Mouse (Mus musculus) CH12.LX (cell line): ENCODE measurements at regions not wholly inside any gene's neighbourhood (a gene's known extent, or its start where the extent isn't known, plus 50 kb on each side); places are given as distances from the start of the nearest gene placed in this dataset.

Experiments
- DNase-seq: peaks from one replicate; pipeline ENCODE4 v3.0.0-alpha.2; 2013; ENCODE audit errors: extremely low read depth
- H3K27ac ChIP-seq: 2 replicates; pipeline ENCODE4 v1.5.1; 2012; ENCODE audit warnings: low read depth, mild to moderate bottlenecking, control low read depth, moderate library complexity; ENCODE audit not compliant: insufficient read depth
- H3K27me3 ChIP-seq: replicated peaks from 2 replicates; pipeline ENCODE3; 2012; ENCODE audit warnings: inconsistent platforms
- H3K36me3 ChIP-seq, 2 experiments: replicated peaks in 1 of 2; 2 replicates each; pipeline versions ENCODE3 to v1.6.1; 2012; ENCODE audit warnings: inconsistent platforms in 1 of 2, low read length in 1 of 2, mild to moderate bottlenecking in 1 of 2, mixed read lengths in 1 of 2, moderate library complexity in 1 of 2; ENCODE audit not compliant: control insufficient read depth in 1 of 2, insufficient read depth in 1 of 2
- H3K4me1 ChIP-seq, 2 experiments: 2 replicates each; pipeline ENCODE4 v1.6.1; 2012; ENCODE audit warnings: inconsistent platforms in 1 of 2, moderate library complexity in 1 of 2; ENCODE audit not compliant: insufficient read depth in 2 of 2, control insufficient read depth in 1 of 2
- H3K4me2 ChIP-seq: 2 replicates; pipeline ENCODE4 v1.6.1; 2012; ENCODE audit warnings: low read depth, mild to moderate bottlenecking, control low read depth; ENCODE audit not compliant: poor library complexity, insufficient read depth, severe bottlenecking
- H3K4me3 ChIP-seq, 3 experiments: fragments of 150-350 bp in 1 of 3; sonication (generic) in 1 of 3; replicated peaks in 1 of 3; 2 replicates each; pipeline versions ENCODE3 to v1.5.1; 2011 to 2012; ENCODE audit warnings: low read depth in 2 of 3, low read length in 2 of 3, mild to moderate bottlenecking in 2 of 3, moderate library complexity in 2 of 3, control low read depth in 1 of 3, improper control_type of control experiment in 1 of 3, inconsistent platforms in 1 of 3, mixed read lengths in 1 of 3; ENCODE audit not compliant: poor library complexity in 1 of 3
- H3K79me2 ChIP-seq: replicated peaks from 2 replicates; pipeline ENCODE4 v1.6.1; 2012; ENCODE audit warnings: mild to moderate bottlenecking, moderate library complexity; ENCODE audit not compliant: control insufficient read depth, poor library complexity, insufficient read depth, severe bottlenecking; ENCODE audit errors: extremely low read depth
- H3K9ac ChIP-seq: 2 replicates; pipeline ENCODE4 v1.6.1; 2012; ENCODE audit warnings: low read depth, mild to moderate bottlenecking, control low read depth, moderate library complexity; ENCODE audit not compliant: insufficient read depth
- H3K9me3 ChIP-seq: replicated peaks from 2 replicates; pipeline ENCODE3; 2012; ENCODE audit warnings: low read length, inconsistent platforms, mixed read lengths
- BHLHE40 ChIP-seq: IDR thresholded peaks from 2 replicates; pipeline ENCODE4 v1.6.1; 2011; ENCODE audit warnings: mild to moderate bottlenecking, low read depth, low read length, improper control_type of control experiment
- CHD1 ChIP-seq: IDR thresholded peaks from 2 replicates; pipeline ENCODE4 v1.6.1; 2012; ENCODE audit warnings: low read depth, low read length, improper control_type of control experiment, inconsistent platforms
- CHD2 ChIP-seq: IDR thresholded peaks from 2 replicates; pipeline ENCODE4 v1.6.1; 2011; ENCODE audit warnings: low read length, improper control_type of control experiment
- CTCF ChIP-seq, 2 experiments: IDR thresholded peaks in 1 of 2; conservative IDR thresholded peaks in 1 of 2; 2 replicates each; pipeline ENCODE4 v1.5.1; 2011 to 2012; ENCODE audit warnings: low read depth in 2 of 2, low read length in 2 of 2, improper control_type of control experiment in 1 of 2, inconsistent platforms in 1 of 2, mild to moderate bottlenecking in 1 of 2, moderate library complexity in 1 of 2
- E2F4 ChIP-seq: IDR thresholded peaks from 2 replicates; pipeline ENCODE4 v1.6.1; 2011; ENCODE audit warnings: low read depth, low read length, improper control_type of control experiment; ENCODE audit not compliant: insufficient replicate concordance
- ELF1 ChIP-seq: IDR thresholded peaks from 2 replicates; pipeline ENCODE4 v1.6.1; 2014; ENCODE audit warnings: low read depth, mild to moderate bottlenecking, inconsistent platforms, low read length, improper control_type of control experiment
- EP300 ChIP-seq: IDR thresholded peaks from 2 replicates; pipeline ENCODE4 v1.6.1; 2011; ENCODE audit warnings: low read length, improper control_type of control experiment
- ETS1 ChIP-seq: conservative IDR thresholded peaks from 2 replicates; pipeline ENCODE4 v1.6.1; 2012; ENCODE audit warnings: low read depth, mild to moderate bottlenecking, inconsistent platforms, low read length, improper control_type of control experiment, moderate library complexity
- GABPA ChIP-seq: IDR thresholded peaks from 2 replicates; pipeline ENCODE4 v1.6.1; 2012; ENCODE audit warnings: low read depth, low read length, improper control_type of control experiment, inconsistent platforms; ENCODE audit not compliant: insufficient replicate concordance
- HCFC1 ChIP-seq: IDR thresholded peaks from 2 replicates; pipeline ENCODE4 v1.6.1; 2012; ENCODE audit warnings: low read depth, mild to moderate bottlenecking, inconsistent platforms, low read length, improper control_type of control experiment
- JUND ChIP-seq: conservative IDR thresholded peaks from 2 replicates; pipeline ENCODE4 v1.6.1; 2011; ENCODE audit warnings: low read depth, low read length, improper control_type of control experiment
- KAT2A ChIP-seq: IDR thresholded peaks from 2 replicates; pipeline ENCODE4 v1.6.1; 2012; ENCODE audit warnings: low read length, improper control_type of control experiment, inconsistent platforms; ENCODE audit not compliant: insufficient replicate concordance
- MAFK ChIP-seq: IDR thresholded peaks from 2 replicates; pipeline ENCODE4 v1.6.1; 2011; ENCODE audit warnings: low read length, improper control_type of control experiment; ENCODE audit not compliant: insufficient replicate concordance
- MAX ChIP-seq: IDR thresholded peaks from 2 replicates; pipeline ENCODE4 v1.6.1; 2011; ENCODE audit warnings: low read length, improper control_type of control experiment
- MEF2A ChIP-seq: IDR thresholded peaks from 2 replicates; pipeline ENCODE4 v1.6.1; 2014; ENCODE audit warnings: low read depth, mild to moderate bottlenecking, inconsistent platforms, low read length, improper control_type of control experiment, borderline replicate concordance
- MXI1 ChIP-seq: IDR thresholded peaks from 2 replicates; pipeline ENCODE4 v1.6.1; 2011; ENCODE audit warnings: mild to moderate bottlenecking, low read depth, low read length, improper control_type of control experiment
- NELFE ChIP-seq: IDR thresholded peaks from 2 replicates; pipeline ENCODE4 v1.6.1; 2011; ENCODE audit warnings: low read depth, low read length, improper control_type of control experiment
- NRF1 ChIP-seq: IDR thresholded peaks from 2 replicates; pipeline ENCODE4 v1.6.1; 2014; ENCODE audit warnings: low read depth, mild to moderate bottlenecking, inconsistent platforms, low read length, improper control_type of control experiment, moderate library complexity
- POLR2A ChIP-seq: IDR thresholded peaks from 2 replicates; pipeline ENCODE4 v1.6.1; 2011; ENCODE audit warnings: low read depth, mild to moderate bottlenecking, improper control_type of control experiment, low read length
- POLR2AphosphoS2 ChIP-seq: IDR thresholded peaks from 2 replicates; pipeline ENCODE4 v1.6.1; 2011; ENCODE audit warnings: low read depth, low read length, improper control_type of control experiment
- RCOR1 ChIP-seq: conservative IDR thresholded peaks from 2 replicates; pipeline ENCODE4 v1.6.1; 2012; ENCODE audit warnings: low read depth, mild to moderate bottlenecking, inconsistent platforms, low read length, improper control_type of control experiment
- SIN3A ChIP-seq: IDR thresholded peaks from 2 replicates; pipeline ENCODE4 v1.6.1; 2012; ENCODE audit warnings: low read length, improper control_type of control experiment, inconsistent platforms
- SMC3 ChIP-seq: IDR thresholded peaks from 2 replicates; pipeline ENCODE4 v1.6.1; 2011; ENCODE audit warnings: low read depth, low read length, improper control_type of control experiment
- TCF12 ChIP-seq: IDR thresholded peaks from 2 replicates; pipeline ENCODE4 v1.6.1; 2014; ENCODE audit warnings: low read depth, mild to moderate bottlenecking, inconsistent platforms, low read length, improper control_type of control experiment
- USF2 ChIP-seq: conservative IDR thresholded peaks from 2 replicates; pipeline ENCODE4 v1.6.1; 2011; ENCODE audit warnings: low read depth, low read length, improper control_type of control experiment
- ZC3H11A ChIP-seq: IDR thresholded peaks from 2 replicates; pipeline ENCODE4 v1.6.1; 2012; ENCODE audit warnings: low read depth, mild to moderate bottlenecking, inconsistent platforms, low read length, improper control_type of control experiment
- ZKSCAN1 ChIP-seq: IDR thresholded peaks from 2 replicates; pipeline ENCODE4 v1.6.1; 2012; ENCODE audit warnings: low read depth, inconsistent platforms, low read length, improper control_type of control experiment, borderline replicate concordance
- ZNF384 ChIP-seq: IDR thresholded peaks from 2 replicates; pipeline ENCODE4 v1.6.1; 2012; ENCODE audit warnings: low read depth, low read length, improper control_type of control experiment, inconsistent platforms
- dilution Hi-C: fragments of 300-500 bp; cut with MboI; formaldehyde crosslinking; loops from 2 replicates; pipeline ENCODE4 v1.14.3; 2020; ENCODE audit warnings: low sequenced_read_pairs; ENCODE audit not compliant: extremely low pct_unique_long_range_greater_than_20kb, extremely low pct_ligation_motif_present
- in situ Hi-C: fragments of 300-500 bp; cut with MboI; formaldehyde crosslinking; loops from 3 replicates; pipeline ENCODE4 v1.14.3; 2019; ENCODE audit warnings: low sequenced_read_pairs, low pct_ligation_motif_present, low pct_unique_long_range_greater_than_20kb, mixed read lengths

GRCm38 (mm10) chr1:14506831-14507690 lies 1586.1 kb downstream of the 4930444P10Rik start:
- Histone ChIP-seq H3K27ac (no peak overlapping the region), H3K27me3 (no peaks in the 10 kb centered on the region)
- in situ Hi-C loops = no loop called here
- dilution Hi-C loops = no loop called here
- no peak for TF ChIP-seq RCOR1
- TF ChIP-seq SIN3A = no peak
- no peak for TF ChIP-seq CHD1
- TF ChIP-seq NRF1 = no peak
- TF ChIP-seq MEF2A = no peak
- no peak for TF ChIP-seq EP300
- TF ChIP-seq CTCF (conservative IDR thresholded peaks at IDR 0.05 in 1 of 2, IDR thresholded peaks at IDR 0.05 in 1 of 2; ENCODE audit: low read depth in 2 of 2, low read length in 2 of 2) = no peak
- TF ChIP-seq ZNF384 = no peak
- TF ChIP-seq NELFE = no peak
- no peak for TF ChIP-seq TCF12
- TF ChIP-seq POLR2A = no peak
- no peak for TF ChIP-seq ELF1
- no peak for TF ChIP-seq JUND
- TF ChIP-seq SMC3 = no peak
- TF ChIP-seq MXI1 = no peak
- TF ChIP-seq E2F4 = no peak
- TF ChIP-seq, all 38 proteins: peak for 0
- Histone ChIP-seq H3K9ac (no peak overlapping the region), H3K9me3 (no peaks in the 10 kb centered on the region), H3K36me3 (no peaks in the 10 kb centered on the region), H3K4me1 (0 out of 4 replicates have a peak, but pooled peaks cover 0 to 2% of the 10 kb centered on the region in 2 experiments), H3K4me3 (no peak overlapping the region), H3K4me2 (no peak overlapping the region), H3K79me2 (no peaks in the 10 kb centered on the region)
- no peak for DNase-seq

GRCm38 (mm10) chr1:14506201-14506830 lies 1586.8 kb downstream of the 4930444P10Rik start:
- Histone ChIP-seq H3K79me2 (no peaks in the 10 kb centered on the region), H3K4me3 (no peak overlapping the region), H3K27ac (no peak overlapping the region), H3K36me3 (no peaks in the 10 kb centered on the region), H3K27me3 (no peaks in the 10 kb centered on the region), H3K9me3 (no peaks in the 10 kb centered on the region), H3K4me2 (no peak overlapping the region), H3K9ac (no peak overlapping the region), H3K4me1 (0 out of 4 replicates have a peak, but pooled peaks cover 0 to 2% of the 10 kb centered on the region in 2 experiments)
- in situ Hi-C loops (no loop called here), dilution Hi-C loops (no loop called here)
- TF ChIP-seq CHD2 (no peak), MEF2A (no peak), CHD1 (no peak), POLR2AphosphoS2 (no peak), POLR2A (no peak), ETS1 (no peak), MAFK (no peak), ELF1 (no peak), ZC3H11A (no peak), BHLHE40 (no peak), CTCF (conservative IDR thresholded peaks at IDR 0.05 in 1 of 2, IDR thresholded peaks at IDR 0.05 in 1 of 2; ENCODE audit: low read depth in 2 of 2, low read length in 2 of 2) (no peak), KAT2A (no peak), MAX (no peak), NRF1 (no peak), USF2 (no peak), HCFC1 (no peak), GABPA (no peak), SIN3A (no peak), E2F4 (no peak), ZKSCAN1 (no peak)
- DNase-seq = no peak
